Mouse (Mus musculus): ENCODE results near the gene Egln2.
A peak's percentile ranks its signal among the peaks of the same experiment; 100 is the strongest.

The Egln2 gene

DNA sequence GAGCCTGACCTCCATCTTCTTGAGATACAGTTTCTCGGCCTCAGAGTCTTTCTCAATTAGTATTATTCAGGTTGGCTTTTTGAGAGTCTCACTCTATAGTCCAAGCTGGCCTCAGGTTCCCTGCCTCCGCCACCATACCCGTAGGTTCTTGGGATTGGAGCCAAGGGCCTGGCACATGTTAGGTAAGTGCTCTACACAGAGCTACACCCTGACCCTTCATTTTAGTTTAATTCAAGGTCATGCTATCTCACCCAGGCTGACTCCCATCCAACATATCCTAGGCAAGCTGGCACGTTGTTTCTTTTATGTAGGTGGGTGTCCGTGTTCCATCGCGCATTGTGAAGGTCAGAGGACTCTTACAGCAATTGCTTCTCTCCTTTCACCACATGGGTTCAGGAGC, 8.3 kb upstream of the Egln2 start:
- peak; percentile 75 for DNase-seq (ENCODE audit: low spot score)

DNA sequence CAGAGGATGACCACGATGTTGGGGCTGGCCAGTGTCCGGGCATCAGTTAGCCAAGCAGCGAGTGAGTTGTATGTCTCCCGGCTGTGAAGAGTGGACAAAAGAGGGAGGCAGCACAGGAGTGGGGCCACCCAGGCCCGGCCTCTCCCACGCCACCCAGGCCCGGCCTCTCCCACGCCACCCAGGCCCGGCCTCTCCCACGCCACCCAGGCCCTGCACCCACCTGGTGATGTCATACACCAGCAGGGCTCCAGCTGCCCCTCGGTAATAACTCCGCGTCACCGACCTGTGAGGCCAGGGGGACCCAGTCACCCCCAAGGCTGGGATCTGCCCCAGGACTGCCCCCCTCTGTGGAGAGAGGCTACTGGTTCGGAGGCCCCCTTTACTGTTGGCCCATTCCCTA, 7.9 kb upstream of the Egln2 start:
- DNase-seq (ENCODE audit: low spot score), result peak; percentile 55

DNA sequence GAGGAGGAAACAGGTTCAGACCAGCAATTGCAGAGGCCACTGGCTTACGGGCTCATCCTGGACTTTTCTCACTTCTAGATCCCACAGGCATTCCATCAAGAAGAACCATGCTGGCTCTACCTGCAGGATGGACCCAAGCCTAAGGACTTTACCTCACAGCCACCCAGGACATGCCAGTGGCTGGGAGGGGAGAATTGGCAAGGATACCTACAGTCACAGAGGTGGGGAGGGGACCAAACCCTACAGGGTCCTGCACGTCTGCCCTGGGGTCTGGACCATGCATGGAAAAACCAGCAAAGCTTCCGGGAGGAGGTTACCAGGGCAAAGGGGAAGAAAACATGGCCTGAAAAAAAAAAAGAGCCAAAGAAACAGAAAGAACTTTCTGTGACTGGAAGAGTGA, 4.4 kb upstream of the Egln2 start:
- DNase-seq (ENCODE audit: low spot score), result no peak

GRCm38 (mm10) chr7:27168371-27168770, 1.8 kb upstream of the Egln2 start:
- no peak for DNase-seq (ENCODE audit: low spot score)

DNA sequence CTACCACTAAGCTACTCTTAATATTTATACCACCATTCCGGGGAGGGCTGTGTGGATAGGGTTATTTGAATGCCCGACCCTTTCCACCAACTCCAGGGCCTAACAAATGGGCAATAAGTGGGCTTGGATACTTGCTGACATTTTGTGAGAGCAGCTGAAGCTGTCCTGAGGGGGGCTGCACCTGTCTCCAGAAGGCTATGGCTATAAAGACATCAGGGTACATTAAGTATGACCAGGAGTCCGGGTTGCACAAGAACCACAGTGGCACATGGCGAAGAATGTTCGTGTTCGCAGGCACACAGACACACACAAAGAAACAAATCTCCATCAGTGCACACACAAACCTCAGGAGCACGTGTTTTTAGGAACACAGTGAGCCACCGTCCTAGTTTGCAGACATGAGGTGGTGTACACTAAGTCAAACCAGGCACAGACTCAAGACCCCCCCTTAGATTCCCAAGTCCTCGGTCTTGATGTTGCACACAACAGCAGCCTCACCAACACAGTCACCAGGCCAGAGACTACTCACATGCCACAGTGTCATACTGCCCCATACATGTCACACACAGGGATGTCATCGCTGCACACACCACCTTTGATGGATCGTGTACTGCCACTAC, 983 bp upstream of the Egln2 start:
- DNase-seq (ENCODE audit: low spot score), result no peak

- DNase-seq (ENCODE audit: low spot score), result peak; percentile 89
Measured at GRCm38 (mm10) chr7:27166229-27166613, 381 bp downstream of the Egln2 start.

GRCm38 (mm10) chr7:27165696-27166095, 906 bp downstream of the Egln2 start:
- DNase-seq (ENCODE audit: low spot score), result no peak

DNA sequence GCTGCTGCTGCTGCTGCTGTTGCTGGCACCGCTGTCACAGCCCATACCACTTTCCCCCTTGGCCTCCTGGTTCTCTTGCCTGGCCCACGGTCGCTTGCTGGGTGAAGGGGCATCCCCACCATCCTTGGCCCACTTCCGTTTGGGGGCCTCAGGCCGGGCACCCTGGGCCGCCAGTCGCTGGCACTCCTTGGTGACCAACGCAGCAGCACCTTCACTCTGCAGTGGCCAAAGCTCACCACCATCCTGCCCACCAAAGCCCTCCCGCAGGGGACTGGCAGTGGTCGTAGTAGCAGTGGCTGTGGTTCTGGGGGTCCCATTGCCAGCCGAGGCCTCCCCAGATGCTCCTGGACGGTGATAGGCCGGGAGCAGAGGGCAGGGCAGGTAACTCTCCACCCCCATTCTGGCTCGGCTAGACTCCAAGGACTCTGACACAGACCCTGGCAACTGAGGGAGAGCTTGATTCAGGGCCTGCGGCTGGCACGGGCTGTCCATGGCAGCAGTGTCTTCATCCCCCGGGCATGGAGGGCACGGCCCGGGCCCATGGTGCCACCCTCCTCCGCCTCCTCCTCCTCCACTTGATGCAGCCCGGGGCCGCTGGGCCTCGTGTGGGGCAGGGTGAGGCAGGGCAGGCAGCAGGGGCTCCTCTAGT, 1.5 kb downstream of the Egln2 start:
- DNase-seq (ENCODE audit: low spot score), result peak; percentile 68

- no peak for DNase-seq (ENCODE audit: low spot score)
Measured at GRCm38 (mm10) chr7:27164112-27164947, 2.3 kb downstream of the Egln2 start.

GRCm38 (mm10) chr7:27163450-27163805, 3.2 kb downstream of the Egln2 start:
- no peak for DNase-seq (ENCODE audit: low spot score)

DNA sequence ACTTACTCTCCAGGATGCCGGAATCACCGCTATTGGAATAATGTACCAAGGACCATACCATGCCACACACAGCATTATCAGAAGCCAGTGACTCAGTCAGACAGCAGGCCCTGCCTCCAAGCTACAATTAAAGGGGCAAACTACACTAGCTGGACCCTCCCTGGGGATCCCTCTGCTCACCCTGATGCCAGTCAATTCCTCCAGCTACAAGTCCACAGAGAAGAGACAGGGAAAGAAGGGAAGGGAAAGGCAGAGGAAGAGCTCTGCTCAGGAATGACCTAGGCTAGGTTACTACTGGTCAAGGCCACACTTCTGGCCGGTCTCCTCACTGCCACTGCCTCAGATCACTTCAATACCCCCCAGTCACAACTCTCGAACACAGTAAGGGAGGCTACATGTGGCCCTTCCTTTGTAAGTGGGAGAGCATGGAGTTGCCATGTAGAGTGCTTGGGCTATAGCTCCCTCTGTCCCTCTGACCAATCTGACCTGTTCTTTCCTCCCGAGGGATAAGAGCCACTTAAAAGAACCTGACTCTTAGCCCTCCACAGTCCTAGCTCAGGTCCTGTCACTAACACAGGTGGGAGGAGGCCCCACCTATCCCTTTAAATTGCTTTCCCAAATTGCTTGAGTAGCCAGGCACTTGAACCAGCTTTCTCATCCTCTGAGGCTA, 3.7 kb downstream of the Egln2 start:
- DNase-seq (ENCODE audit: low spot score), result no peak

DNA sequence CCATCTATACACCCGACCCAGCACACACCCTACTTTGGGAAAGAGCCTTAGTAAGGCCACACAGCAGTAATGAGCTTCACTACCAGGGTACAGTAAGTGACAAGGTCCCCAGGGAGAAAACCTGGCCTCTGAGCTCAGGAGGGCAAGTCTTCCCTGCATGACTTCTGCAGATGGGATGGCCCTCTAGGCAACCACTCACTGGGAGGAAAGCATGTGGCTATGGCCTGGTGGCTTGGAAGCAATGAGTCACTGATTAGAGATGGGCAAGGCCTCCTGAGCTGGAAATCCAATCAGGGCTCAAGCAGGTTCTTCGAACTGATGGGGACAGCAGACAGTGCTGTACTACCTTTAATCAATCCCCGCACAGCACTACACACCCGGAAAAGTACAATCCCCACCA, 4.9 kb downstream of the Egln2 start:
- DNase-seq (ENCODE audit: low spot score), result no peak

DNA sequence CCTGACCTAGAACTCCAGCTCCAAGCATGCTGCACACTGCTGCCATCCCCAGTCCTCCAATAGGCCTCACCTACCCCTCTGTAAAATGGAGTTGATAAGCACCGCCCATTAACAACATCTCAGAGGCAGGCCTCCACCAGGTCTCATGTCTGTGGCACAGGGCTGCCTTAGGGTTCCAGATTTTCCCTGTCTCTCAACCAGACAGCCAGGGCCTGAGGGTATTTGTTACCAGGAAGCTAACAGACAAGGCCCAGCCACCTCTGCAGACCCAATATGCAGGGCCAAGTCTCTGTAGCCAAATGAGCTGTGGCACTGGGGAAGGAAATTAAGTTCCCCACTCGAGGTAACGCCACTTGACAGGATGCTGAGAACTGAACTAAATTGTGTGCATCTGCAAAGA, 5.7 kb downstream of the Egln2 start:
- DNase-seq (ENCODE audit: low spot score), result no peak

GRCm38 (mm10) chr7:27159882-27160281, 6.7 kb downstream of the Egln2 start:
- peak; percentile 68 for DNase-seq (ENCODE audit: low spot score)

- DNase-seq (ENCODE audit: low spot score), result no peak
Measured at GRCm38 (mm10) chr7:27159256-27159655, 7.3 kb downstream of the Egln2 start.

GRCm38 (mm10) chr7:27158171-27158570, 8.4 kb downstream of the Egln2 start:
- DNase-seq (ENCODE audit: low spot score), result no peak

DNA sequence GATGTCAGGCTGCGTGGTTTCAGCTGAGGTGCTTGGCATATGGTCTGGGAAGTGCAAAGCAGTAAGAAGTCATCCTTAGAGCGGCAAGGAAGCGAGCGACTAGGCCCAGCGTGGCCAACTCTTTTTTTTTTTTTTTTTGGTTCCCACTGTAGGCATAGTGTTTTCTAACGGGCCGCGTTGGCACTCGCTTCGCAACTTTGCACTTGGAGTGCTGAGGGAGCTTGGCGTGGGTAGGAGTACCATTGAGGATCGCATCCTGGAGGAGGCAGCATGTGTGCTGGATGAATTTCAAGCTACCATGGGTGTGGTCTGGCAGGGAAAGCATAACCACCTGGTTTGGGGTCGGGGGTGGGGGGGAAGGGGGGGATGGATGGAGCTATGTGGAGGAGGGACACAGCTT, 10.6 kb downstream of the Egln2 start:
- no peak for DNase-seq (ENCODE audit: low spot score)

- DNase-seq (ENCODE audit: low spot score), result no peak
Measured at GRCm38 (mm10) chr7:27153205-27153764, 13.3 kb downstream of the Egln2 start, which contains the start of gene Cyp2t4. Gene Cyp2t4, plus strand, starts transcription at chr7:27153714.

- DNase-seq (ENCODE audit: low spot score), result no peak
Measured at GRCm38 (mm10) chr7:27136410-27136996, 30.1 kb downstream of the Egln2 start.

GRCm38 (mm10) chr7:27133757-27134156, 32.8 kb downstream of the Egln2 start:
- DNase-seq (ENCODE audit: low spot score), result no peak

DNA sequence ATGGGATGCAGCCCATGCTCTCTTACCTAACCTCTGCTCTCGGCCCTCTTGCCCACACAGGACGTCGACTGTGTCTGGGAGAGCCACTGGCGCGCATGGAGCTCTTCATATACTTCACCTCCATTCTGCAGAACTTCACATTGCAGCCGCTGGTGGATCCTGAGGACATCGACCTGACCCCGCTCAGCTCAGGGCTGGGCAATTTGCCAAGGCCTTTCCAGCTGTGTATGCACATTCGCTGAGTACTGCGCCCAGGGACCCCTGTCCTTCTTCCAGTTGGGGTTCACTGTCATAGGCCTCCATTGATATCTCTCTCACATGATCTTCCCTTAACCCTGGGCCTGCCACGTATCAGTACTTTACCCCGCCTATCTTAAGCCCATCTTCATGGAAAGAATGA, 33.4 kb downstream of the Egln2 start:
- DNase-seq (ENCODE audit: low spot score), result peak; percentile 34

DNA sequence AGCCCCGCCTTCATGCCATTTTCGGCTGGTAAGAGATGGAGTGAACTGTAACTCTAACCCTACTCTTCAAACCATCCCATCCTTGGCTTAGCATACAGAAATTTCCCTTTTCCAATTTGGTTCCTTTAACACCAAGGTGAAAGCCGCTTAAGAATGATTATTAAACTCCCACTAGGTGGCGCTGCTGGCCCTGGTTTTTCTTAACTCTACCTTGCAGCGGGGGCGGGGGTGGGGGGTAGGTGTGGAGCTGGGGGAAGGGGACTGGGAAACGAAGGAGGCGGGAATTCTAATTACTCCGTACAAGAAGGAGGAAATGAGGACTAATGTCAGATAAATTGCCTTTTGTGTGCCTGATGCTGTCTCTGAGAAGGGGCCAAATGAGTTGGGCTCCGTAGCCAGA, 34.0 kb downstream of the Egln2 start:
- peak; percentile 60 for DNase-seq (ENCODE audit: low spot score)
